Mouse (Mus musculus): ENCODE measurements around the gene Galk2.

DNA sequence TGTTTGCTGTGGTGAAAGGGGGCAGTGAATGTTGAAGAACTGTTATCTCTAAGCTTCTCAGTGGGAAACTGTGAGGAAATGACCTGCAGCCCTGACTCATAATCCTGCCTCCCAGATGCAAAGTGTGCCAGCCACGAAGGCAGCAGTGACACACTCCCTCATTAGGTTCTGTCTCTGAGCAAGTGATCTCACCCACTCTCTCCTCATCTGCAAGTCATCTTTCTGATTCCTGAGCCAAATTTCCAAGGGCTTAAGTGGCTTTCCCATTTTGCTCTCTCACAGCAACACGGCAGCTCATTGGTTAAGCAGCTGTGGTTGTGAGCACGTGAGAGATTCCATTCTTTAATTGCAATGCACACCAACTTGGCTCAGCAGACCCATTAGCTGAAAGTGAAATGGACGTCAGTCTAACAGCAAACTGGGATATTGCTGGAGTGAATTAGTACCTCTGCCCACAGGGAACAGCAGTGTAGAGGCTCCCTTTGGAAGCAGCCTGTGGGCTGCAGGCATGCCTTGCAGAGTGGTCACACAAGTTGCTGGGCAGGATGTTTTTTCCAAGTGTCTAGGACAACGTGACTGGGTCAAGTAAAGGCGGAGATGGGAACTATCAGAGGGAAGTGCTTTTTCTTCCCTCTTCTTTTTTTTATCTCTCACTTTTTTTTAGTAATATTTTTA, 82.3 kb downstream of the Galk2 start:
- TF ChIP-seq EP300 (IDR thresholded peaks at IDR 0.05; ENCODE audit: insufficient read depth, low read depth, low read length), result no peak
- TF ChIP-seq CTCF (IDR thresholded peaks at IDR 0.05), result no peak
- TF ChIP-seq POLR2A (IDR thresholded peaks at IDR 0.05; ENCODE audit: insufficient read depth, low read depth, low read length), result no peak

Measured in heart, adult 2 months (tissue).